Mouse (Mus musculus) kidney, adult 2 months (tissue): ENCODE measurements around the gene Grm8. TPM values are rescaled to one million over a fixed set of nuclear protein-coding genes. Genes with fewer than 3 reads are reported as not detected.

Experiments used
- DNase-seq: peaks from one replicate; pipeline ENCODE4 v3.0.0; 2021
- H3K27ac ChIP-seq: fragments of 200-500 bp; 2 replicates; pipeline ENCODE4 v1.5.1; 2012; ENCODE audit warnings: low read depth, low read length, control low read depth, inconsistent platforms; ENCODE audit not compliant: insufficient read depth
- H3K27me3 ChIP-seq: fragments of 200-500 bp; replicated peaks from 2 replicates; pipeline ENCODE4 v1.6.1; 2012; ENCODE audit warnings: mild to moderate bottlenecking, moderate library complexity, low read length, inconsistent platforms; ENCODE audit not compliant: control insufficient read depth, insufficient read depth
- H3K36me3 ChIP-seq: fragments of 200-500 bp; 2 replicates; pipeline ENCODE4 v1.6.1; 2012; ENCODE audit warnings: mild to moderate bottlenecking, moderate library complexity, low read length, inconsistent platforms; ENCODE audit not compliant: control insufficient read depth, insufficient read depth
- H3K4me1 ChIP-seq: fragments of 200-500 bp; 2 replicates; pipeline ENCODE4 v1.6.1; 2011; ENCODE audit warnings: low read length; ENCODE audit not compliant: control insufficient read depth, insufficient read depth
- H3K4me3 ChIP-seq: fragments of 200-500 bp; 2 replicates; pipeline ENCODE4 v1.5.1; 2011; ENCODE audit warnings: mild to moderate bottlenecking, low read depth, low read length, control low read depth; ENCODE audit not compliant: insufficient read depth
- CTCF ChIP-seq: fragments of 200-500 bp; conservative IDR thresholded peaks from 2 replicates; pipeline ENCODE4 v1.5.1; 2011; ENCODE audit warnings: low read depth, mild to moderate bottlenecking, control low read depth, low read length, moderate library complexity, mixed read lengths; ENCODE audit not compliant: insufficient read depth, insufficient read length
- POLR2A ChIP-seq: fragments of 200-500 bp; IDR thresholded peaks from one replicate; pipeline ENCODE4 v1.6.1; 2011; ENCODE audit warnings: low read depth, low read length, control low read depth
- WGBS: fragments of 180-500 bp; shearing (Covaris S2); methylation state at CpG from one replicate; pipeline ENCODE4 v1.1.7; 2018; 5-methylcytosine and 5-hydroxymethylcytosine counted together
- polyA plus RNA-seq: library from polyadenylated mRNA; depleted of rRNA; stranded (reverse); fragments of >200 nt; gene quantifications from 2 replicates; pipeline ENCODE4 v1.2.3, GENCODE M21; 2012

Grm8 gene
- polyA plus RNA-seq, 1 experiment = not detected

DNA sequence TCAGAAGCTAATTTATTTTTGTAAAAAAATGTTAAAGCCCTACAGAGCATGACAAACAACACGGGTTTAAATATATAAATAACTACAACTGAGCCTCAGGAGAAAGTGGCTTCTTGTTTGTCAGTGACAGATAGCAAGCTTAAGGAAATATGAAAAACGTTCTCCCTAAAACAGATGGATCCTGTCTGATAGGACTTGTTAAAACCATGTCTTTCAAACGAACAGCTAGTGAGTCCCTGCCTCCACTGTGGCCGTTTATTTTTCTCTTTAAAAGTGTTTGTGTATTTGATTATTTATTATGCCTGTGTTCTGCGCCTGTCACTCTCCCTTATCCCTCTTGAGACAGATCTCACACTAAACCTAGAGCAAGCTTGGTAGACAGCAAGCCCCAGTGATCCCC is 489.9 kb downstream of the Grm8 start:
- TF ChIP-seq POLR2A (no peak), CTCF (no peak)
- H3K4me3 ChIP-seq = no peak overlapping the region
- no peaks in the 10 kb centered on the region for H3K4me1 ChIP-seq
- no peaks in the 10 kb centered on the region for H3K27me3 ChIP-seq
- no peaks in the 10 kb centered on the region for H3K36me3 ChIP-seq
- no peak overlapping the region for H3K27ac ChIP-seq
- DNase-seq = no peak
- 55% methylated on average over 5 of the region's 5 CpGs for WGBS

DNA sequence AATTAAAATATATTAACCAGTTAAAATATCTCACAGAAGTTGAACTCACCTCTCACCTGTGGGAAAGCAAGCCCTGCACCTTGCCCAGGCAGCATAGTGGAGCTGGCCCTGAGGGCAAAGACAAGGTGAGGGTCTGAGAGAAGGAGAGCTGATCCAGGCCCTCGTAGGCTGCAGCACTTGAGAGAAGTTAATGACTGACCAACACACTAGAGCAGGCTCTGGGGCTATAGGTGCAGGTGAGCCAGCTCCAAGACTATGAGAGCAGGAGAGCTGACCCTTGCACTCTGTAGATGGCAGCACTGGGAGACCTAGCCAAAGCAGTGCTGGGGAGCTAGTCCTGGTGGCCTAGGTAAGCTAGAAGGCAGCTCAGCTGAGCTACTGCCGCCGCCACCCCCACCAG is 499.1 kb downstream of the Grm8 start:
- no peak for TF ChIP-seq POLR2A
- no peak for TF ChIP-seq CTCF
- no peak overlapping the region for H3K4me3 ChIP-seq
- no peak for DNase-seq
- H3K36me3 ChIP-seq = no peaks in the 10 kb centered on the region
- H3K27me3 ChIP-seq = no peaks in the 10 kb centered on the region
- 57% methylated on average over 3 of the region's 3 CpGs for WGBS
- no peaks in the 10 kb centered on the region for H3K4me1 ChIP-seq
- H3K27ac ChIP-seq = no peak overlapping the region

DNA sequence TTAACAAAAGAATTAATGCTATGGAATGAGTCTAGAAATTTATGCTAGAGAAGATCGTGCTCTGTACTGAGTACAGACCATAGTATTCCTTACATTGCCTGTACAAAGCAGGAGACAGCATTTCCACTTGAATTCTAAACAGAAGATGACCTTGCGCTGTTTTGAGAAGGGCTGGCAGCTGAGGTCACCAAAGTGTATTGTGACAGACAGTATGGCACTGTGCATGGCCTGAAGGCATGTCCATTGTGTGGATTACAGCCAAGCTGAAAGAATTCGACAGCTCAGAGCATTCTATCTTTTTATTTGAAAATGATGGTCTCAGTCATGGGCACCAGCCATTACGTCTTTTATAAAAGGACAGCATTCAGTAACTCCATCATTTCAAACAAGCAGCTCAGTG is 517.5 kb downstream of the Grm8 start:
- no peak for DNase-seq
- TF ChIP-seq CTCF = no peak
- TF ChIP-seq POLR2A = no peak
- Histone ChIP-seq H3K4me1 (no peaks in the 10 kb centered on the region), H3K4me3 (no peak overlapping the region), H3K36me3 (no peaks in the 10 kb centered on the region), H3K27me3 (no peaks in the 10 kb centered on the region), H3K27ac (no peak overlapping the region)
- WGBS = 79% methylated on average over 4 of the region's 4 CpGs

DNA sequence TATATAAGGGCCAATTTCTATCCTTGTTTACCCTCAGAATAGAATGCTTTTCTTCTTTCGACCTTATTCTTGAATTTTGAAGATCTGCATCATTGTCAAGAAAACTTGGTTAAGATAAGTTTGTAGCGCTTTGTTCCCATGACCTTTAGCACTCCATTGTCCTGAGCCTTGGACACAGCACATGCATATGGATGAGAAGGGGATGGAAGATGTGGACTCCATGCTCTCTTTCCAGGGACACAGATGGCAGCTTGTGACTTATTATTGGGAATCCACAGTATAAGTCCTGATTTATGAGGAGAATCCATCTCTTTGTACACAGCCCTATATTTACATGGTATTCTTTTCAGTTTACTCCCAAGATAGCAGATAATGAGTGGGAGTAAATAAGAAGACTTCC is 554.5 kb downstream of the Grm8 start:
- TF ChIP-seq POLR2A (no peak), CTCF (no peak)
- no peaks in the 10 kb centered on the region for H3K36me3 ChIP-seq
- 82% methylated on average over 2 of the region's 2 CpGs for WGBS

DNA sequence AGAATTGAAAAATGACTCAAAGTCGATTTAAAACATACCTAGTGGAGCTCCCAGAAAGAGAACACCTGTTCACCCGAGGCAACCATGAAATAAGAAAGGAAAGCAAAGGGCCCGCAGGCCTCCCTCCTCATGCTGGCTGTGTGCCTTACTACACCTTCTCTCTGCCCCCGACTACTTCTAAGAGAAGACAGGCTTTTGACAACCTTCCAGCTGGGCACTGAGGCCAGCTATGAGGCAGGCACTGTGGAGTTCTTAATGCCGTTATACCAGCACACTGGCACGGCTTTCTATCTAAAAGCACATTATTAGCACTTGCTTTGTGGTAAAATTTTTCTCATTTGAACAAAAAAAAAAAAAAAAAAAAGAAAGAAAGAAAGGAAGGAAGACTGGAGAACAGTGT is 589.5 kb downstream of the Grm8 start:
- TF ChIP-seq POLR2A = no peak
- no peak for TF ChIP-seq CTCF
- Histone ChIP-seq H3K4me3 (no peak overlapping the region), H3K27ac (no peak overlapping the region), H3K36me3 (no peaks in the 10 kb centered on the region), H3K4me1 (no peaks in the 10 kb centered on the region), H3K27me3 (no peaks in the 10 kb centered on the region)
- DNase-seq = no peak
- WGBS = 74% methylated on average over 6 of the region's 6 CpGs

More for the DNA sequence above, 554.5 kb downstream of the Grm8 start:
- no peak overlapping the region for H3K4me3 ChIP-seq
- H3K4me1 ChIP-seq = no peaks in the 10 kb centered on the region
- no peak for DNase-seq
- H3K27me3 ChIP-seq = no peaks in the 10 kb centered on the region
- H3K27ac ChIP-seq = no peak overlapping the region

DNA sequence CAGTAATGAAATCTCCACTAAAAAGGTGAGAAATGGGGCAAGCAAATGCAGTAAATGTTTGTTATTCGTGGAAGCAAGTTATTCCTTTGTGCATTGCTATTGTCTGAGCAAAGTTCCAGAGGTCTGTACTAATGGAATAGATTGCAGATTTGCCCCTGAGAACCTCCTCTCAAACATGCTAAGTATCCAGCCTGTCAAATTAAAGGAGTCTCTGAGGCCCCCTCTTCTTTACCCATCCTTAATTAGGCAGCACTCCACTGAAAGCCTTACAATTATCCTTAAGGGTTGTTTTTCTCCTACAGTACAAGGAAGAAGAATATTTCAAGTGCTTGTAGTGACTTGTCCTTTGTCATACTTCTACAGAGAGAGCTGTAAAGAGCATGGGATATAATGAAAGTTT is 617.4 kb downstream of the Grm8 start:
- no peak for TF ChIP-seq CTCF
- no peak for TF ChIP-seq POLR2A
- WGBS = 69% methylated on average over 1 of the region's 1 CpGs

DNA sequence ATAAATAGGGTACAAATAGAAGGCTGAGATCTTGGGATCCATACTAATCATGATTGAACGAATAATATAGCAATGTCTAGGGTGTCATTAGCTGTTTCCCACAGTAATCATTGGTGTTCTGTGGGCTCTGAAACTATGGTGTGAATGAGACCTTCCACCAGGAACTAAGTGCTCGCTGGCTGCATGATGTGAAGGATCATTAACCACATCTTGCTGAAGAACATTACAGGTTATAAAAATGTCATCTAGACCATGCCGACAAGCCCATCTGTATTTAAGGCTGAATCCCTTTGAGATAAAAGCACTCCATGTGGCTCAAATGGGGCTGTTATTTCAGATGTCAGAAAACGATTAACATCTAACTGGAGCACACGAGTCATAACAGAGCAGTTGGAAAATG is 674.0 kb downstream of the Grm8 start:
- no peak overlapping the region for H3K27ac ChIP-seq
- TF ChIP-seq POLR2A (no peak), CTCF (no peak)
- 12% methylated on average over 5 of the region's 5 CpGs for WGBS
- no peak for DNase-seq
- no peak overlapping the region for H3K4me3 ChIP-seq
- H3K36me3 ChIP-seq = no peaks in the 10 kb centered on the region
- no peaks in the 10 kb centered on the region for H3K27me3 ChIP-seq
- H3K4me1 ChIP-seq = no peaks in the 10 kb centered on the region

More for the DNA sequence above, 617.4 kb downstream of the Grm8 start:
- Histone ChIP-seq H3K27me3 (no peaks in the 10 kb centered on the region), H3K27ac (no peak overlapping the region), H3K36me3 (no peaks in the 10 kb centered on the region), H3K4me3 (no peak overlapping the region), H3K4me1 (no peaks in the 10 kb centered on the region)
- no peak for DNase-seq

DNA sequence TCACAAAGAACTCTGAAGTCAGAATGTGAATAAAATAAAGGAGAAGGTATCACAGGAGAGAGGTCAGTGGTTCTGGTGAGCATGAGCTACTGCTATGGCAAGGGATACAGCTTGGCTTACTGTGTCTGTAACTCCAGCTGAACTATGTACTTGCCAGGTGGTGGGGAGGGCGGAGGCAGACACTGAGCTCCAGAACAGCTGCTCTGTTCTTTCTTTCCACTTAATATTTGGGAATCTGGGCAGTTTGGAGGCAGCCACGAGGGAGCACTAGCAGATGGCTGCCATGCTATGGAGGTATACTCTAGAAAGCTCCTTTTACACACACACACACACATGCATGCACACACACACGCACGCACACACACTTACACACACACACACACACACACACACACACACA is 726.5 kb downstream of the Grm8 start:
- no peaks in the 10 kb centered on the region for H3K36me3 ChIP-seq
- no peak for DNase-seq
- no peak overlapping the region for H3K4me3 ChIP-seq
- TF ChIP-seq POLR2A = no peak
- TF ChIP-seq CTCF = no peak
- H3K4me1 ChIP-seq = no peaks in the 10 kb centered on the region
- WGBS = 79% methylated on average over 4 of the region's 4 CpGs
- no peaks in the 10 kb centered on the region for H3K27me3 ChIP-seq
- H3K27ac ChIP-seq = no peak overlapping the region
